Mouse (Mus musculus) embryonic facial prominence, embryonic 14.5 days (tissue): ENCODE results near the gene Sox15. TPM values are rescaled to one million over a fixed set of nuclear protein-coding genes. Genes with fewer than 3 reads are reported as not detected.
"Not testable (repeated sequence)": the region's sequence is repeated elsewhere in the genome, so short reads cannot be mapped to it uniquely, and the experiment has no call there.

Source experiments
- ATAC-seq: fragments of 200-750 bp; cut with Nextera tagmentation; 2 replicates; pipeline ENCODE4 v1.8.0; 2017; ENCODE audit warnings: low read depth, moderate number of reproducible peaks, moderate TSS enrichment
- DNase-seq: peaks from one replicate; pipeline ENCODE4 v3.0.0-alpha.2; 2015; ENCODE audit warnings: low spot score
- H3K27ac ChIP-seq: fragments of 300-500 bp; sonication (generic); replicated peaks from 2 replicates; pipeline ENCODE4 v1.5.1; 2014; ENCODE audit warnings: low read depth, mild to moderate bottlenecking, low read length, moderate library complexity
- H3K27me3 ChIP-seq: fragments of 300-500 bp; sonication (generic); replicated peaks from 2 replicates; pipeline ENCODE4 v1.6.1; 2014; ENCODE audit warnings: low read length; ENCODE audit not compliant: control insufficient read depth, insufficient read depth
- H3K36me3 ChIP-seq: fragments of 300-500 bp; sonication (generic); 2 replicates; pipeline ENCODE4 v1.6.1; 2014; ENCODE audit warnings: low read length, mixed read lengths; ENCODE audit not compliant: control insufficient read depth, insufficient read depth
- H3K4me1 ChIP-seq: fragments of 300-500 bp; sonication (generic); 2 replicates; pipeline ENCODE4 v1.6.1; 2014; ENCODE audit warnings: antibody characterized with exemption, low read length; ENCODE audit not compliant: control insufficient read depth, insufficient read depth
- H3K4me2 ChIP-seq: fragments of 300-500 bp; sonication (generic); 2 replicates; pipeline ENCODE4 v1.6.1; 2014; ENCODE audit warnings: low read depth, mild to moderate bottlenecking, low read length, moderate library complexity, mixed read lengths
- H3K4me3 ChIP-seq: fragments of 300-500 bp; sonication (generic); 2 replicates; pipeline ENCODE4 v1.5.1; 2014; ENCODE audit warnings: low read depth, mild to moderate bottlenecking, low read length
- H3K9ac ChIP-seq: fragments of 300-500 bp; sonication (generic); 2 replicates; pipeline ENCODE4 v1.6.1; 2014; ENCODE audit warnings: low read depth, mild to moderate bottlenecking, low read length, moderate library complexity, mixed read lengths
- H3K9me3 ChIP-seq: fragments of 300-500 bp; sonication (generic); 2 replicates; pipeline ENCODE4 v1.6.1; 2016; ENCODE audit warnings: low read length; ENCODE audit not compliant: control insufficient read depth
- WGBS: fragments of 180-500 bp; shearing (Covaris S2); extraction: QIAGEN DNeasy Blood & Tissue Kit; methylation state at CpG from one replicate; pipeline ENCODE4 v1.1.7; 2014; 5-methylcytosine and 5-hydroxymethylcytosine counted together
- polyA plus RNA-seq: library from polyadenylated mRNA; unstranded; fragments of >200 nt; fragmentation: Nextera tagmentation; extraction: Ambion mirVana; gene quantifications from 2 replicates; pipeline ENCODE4 v1.2.1, GENCODE M21; 2014

The Sox15 gene
- polyA plus RNA-seq, 1 experiment from 2014 or later: 2.9 TPM

DNA sequence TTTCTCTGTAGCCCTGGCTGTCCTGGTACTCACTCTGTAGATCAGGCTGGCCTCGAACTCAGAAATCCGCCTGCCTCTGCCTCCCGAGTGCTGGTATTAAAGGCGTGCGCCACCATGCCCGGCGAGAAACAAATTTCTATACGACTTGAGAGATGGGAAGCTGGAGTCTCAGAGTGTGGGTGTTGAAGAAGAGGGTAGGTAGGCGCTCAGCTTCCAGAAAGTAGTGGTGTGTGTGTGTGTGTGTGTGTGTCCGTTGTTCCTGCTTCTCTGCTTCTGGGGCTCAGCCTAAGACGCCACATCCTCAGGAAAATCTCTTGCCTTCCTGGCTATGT is 40.9 kb upstream of the Sox15 start:
- not testable (repeated sequence) for H3K4me3 ChIP-seq, DNase-seq, H3K9me3 ChIP-seq, ATAC-seq, H3K4me2 ChIP-seq, H3K27ac ChIP-seq, H3K27me3 ChIP-seq, H3K36me3 ChIP-seq, H3K9ac ChIP-seq, H3K4me1 ChIP-seq
- WGBS: 50% methylated on average over 11 of the region's 11 CpGs

DNA sequence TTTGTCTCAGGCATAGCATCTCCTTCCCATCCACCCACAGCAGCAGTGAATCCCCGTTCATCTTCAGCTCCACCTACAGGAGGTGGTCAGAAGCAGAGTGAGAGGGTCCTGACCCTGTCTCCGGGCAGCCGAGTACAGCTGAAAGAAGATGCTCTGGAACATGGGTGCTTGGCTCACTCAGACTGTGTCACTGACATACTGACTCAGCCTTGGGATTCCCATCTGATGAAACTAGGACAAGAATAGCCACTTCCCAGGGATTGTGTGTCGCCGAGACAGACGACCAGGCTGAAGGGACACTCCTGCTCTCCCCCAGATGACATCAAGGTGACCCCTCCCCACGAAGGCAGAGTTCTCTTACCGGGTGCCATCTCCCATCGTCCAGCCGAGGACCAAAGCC is 38.3 kb upstream of the Sox15 start:
- no peaks in the 10 kb centered on the region for H3K27me3 ChIP-seq
- DNase-seq (no peak), ATAC-seq (no peak)
- H3K36me3 ChIP-seq: no peaks in the 10 kb centered on the region
- no peaks in the 10 kb centered on the region for H3K9me3 ChIP-seq
- H3K9ac ChIP-seq: 0 out of 2 replicates have a peak overlapping the region, but pooled peaks have one; percentile 28
- H3K4me1 ChIP-seq: peaks cover 4% of the 10 kb centered on the region; the same call in 1 of the 2 replicates
- 46% methylated on average over 10 of the region's 10 CpGs for WGBS
- no peak overlapping the region for H3K4me2 ChIP-seq
- H3K4me3 ChIP-seq: no peak overlapping the region
- H3K27ac ChIP-seq: no peak overlapping the region

DNA sequence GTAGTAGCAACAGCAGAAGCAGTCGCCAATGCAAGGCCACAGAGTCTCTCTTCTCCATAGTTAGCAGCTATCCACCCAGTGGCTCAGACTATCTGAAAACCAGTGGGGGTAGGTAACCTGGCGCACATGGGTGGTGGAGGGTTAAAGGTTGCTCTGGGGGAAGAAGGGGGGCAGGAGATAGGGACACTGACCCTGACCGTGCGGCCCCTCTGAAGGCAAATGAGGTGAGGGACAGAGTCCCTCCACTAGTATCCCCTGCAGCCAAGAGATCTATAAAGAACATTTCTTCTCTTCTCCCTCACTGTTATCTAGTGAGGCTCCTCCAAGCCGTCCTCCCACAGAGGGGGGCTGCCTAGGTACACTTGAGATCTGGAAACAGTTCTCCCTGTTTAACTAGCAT is 37.3 kb upstream of the Sox15 start, which contains the start of gene Shbg:
Gene Shbg (minus strand): TSS at position 101 of the 400 bp plus-strand sequence.
- Histone ChIP-seq H3K27me3 (no peaks in the 10 kb centered on the region), H3K4me1 (peaks cover 5% of the 10 kb centered on the region), H3K27ac (no peak within 1 kb of the TSS), H3K36me3 (no peaks in the 10 kb centered on the region), H3K9ac (0 out of 2 replicates have a peak within 1 kb of the TSS, but pooled peaks have one; percentile 28), H3K4me3 (no peak within 1 kb of the TSS), H3K4me2 (no peak within 1 kb of the TSS), H3K9me3 (no peaks in the 10 kb centered on the region)
- DNase-seq (no peak), ATAC-seq (no peak)
- WGBS: 61% methylated on average over 4 of the region's 5 CpGs

DNA sequence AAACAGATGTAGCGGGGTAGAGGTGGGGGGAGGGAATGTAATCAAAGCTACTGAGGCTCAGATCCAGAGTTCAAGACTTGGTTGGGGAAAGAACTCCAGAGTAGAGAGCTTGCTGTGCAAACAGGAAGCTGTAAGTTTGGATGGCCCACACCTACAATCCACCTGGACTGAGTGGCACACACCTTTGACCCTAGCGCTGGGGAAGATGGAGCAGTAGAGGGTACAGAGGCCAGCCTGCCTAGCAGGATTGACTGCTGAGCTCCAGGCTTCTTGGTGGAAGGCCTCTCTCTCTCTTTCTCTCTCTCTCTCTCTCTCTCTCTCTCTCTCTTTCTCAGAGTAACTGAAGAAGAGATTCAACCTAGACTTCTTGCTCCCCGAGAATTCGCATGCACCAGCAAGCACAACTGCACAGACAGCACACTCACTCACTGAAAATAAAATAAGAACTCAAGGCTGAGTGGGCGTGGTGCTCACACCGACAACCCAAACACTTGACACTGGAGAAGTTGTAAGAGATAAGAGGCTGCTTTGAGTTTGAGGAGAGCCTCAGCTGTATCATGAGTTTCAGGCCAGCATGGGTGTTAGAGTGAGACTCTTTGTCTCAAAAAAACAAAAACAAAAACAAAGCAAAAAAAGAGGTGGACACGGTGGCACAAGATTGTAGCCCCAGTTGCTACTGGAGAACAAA is 34.6 kb upstream of the Sox15 start:
- ATAC-seq (no peak), DNase-seq (no peak)
- Histone ChIP-seq H3K4me2 (no peak overlapping the region), H3K27me3 (no peaks in the 10 kb centered on the region), H3K9me3 (no peaks in the 10 kb centered on the region), H3K4me1 (peaks cover 3% of the 10 kb centered on the region; the same call in 1 of the 2 replicates), H3K9ac (no peak overlapping the region), H3K36me3 (no peaks in the 10 kb centered on the region; the same call in 1 of the 2 replicates), H3K4me3 (no peak overlapping the region), H3K27ac (no peak overlapping the region)
- 85% methylated on average over 7 of the region's 7 CpGs for WGBS

DNA sequence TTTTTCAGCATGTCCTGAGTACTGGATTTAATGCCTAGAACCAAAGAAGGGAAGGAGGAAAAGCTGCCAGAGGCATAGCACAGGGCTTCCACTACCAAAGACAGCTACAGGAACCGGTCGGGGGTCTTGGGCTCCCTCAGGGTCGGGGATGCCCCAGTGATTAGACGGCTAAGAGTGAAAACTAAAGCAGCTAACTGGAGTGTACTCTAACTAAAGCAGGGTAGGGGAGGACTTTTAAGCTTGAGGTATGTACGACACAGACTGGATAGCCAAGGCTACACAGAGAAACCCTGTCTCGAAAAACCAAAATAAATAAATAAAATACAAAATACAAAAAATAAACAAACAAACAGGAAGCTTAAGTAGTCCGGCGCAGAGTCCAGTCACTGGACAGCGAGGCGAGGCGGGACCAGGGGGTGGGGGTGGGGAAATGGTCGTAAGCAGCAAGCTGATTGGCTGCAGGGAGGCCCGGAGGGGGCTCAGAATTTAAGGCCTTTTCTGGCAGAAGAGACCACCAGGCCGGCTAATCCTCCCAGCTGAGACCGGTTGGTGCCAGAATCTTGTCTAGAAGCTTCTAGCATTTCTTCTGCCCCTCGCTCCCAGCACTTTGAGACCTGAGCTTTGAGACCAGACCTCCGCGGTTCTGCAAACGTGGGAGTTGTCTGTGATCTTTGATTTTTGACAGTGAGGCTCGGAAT is 33.4 kb upstream of the Sox15 start, which contains the start of gene Sat2:
Gene Sat2 (plus strand): TSS at position 454 of the 698 bp plus-strand sequence.
- Histone ChIP-seq H3K4me1 (peaks cover 3% of the 10 kb centered on the region; the same call in 1 of the 2 replicates), H3K9me3 (no peaks in the 10 kb centered on the region), H3K9ac (peak within 1 kb of the TSS; percentile 80), H3K27ac (peak within 1 kb of the TSS; percentile 86), H3K4me2 (peak within 1 kb of the TSS; percentile 88), H3K27me3 (no peaks in the 10 kb centered on the region), H3K36me3 (no peaks in the 10 kb centered on the region; the same call in 1 of the 2 replicates), H3K4me3 (peak within 1 kb of the TSS; percentile 61)
- peak; percentile 87 for ATAC-seq
- peak; percentile 94 for DNase-seq
- under 1% methylated on average over 20 of the region's 20 CpGs for WGBS

DNA sequence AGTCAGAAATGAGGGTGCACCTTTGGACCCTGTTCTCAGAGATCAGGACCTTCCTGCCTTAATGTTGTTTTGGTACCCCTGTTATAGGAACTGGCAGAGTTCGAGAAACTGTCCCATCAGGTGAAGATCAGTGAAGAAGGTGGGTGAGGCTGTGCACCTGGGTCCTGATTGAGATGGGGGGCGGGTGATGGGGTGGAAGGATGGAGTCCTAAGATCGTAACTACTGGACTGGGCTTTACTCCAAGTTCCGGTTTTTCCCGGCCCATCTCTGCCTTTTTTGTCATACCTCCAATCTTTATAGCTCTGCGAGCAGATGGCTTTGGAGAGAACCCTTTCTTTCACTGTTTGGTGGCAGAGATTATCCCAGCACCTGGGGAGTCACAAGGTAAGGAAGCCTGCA is 32.7 kb upstream of the Sox15 start:
- Histone ChIP-seq H3K27ac (peak overlapping the region; percentile 86), H3K4me3 (peak overlapping the region; percentile 61), H3K36me3 (no peaks in the 10 kb centered on the region; the same call in 1 of the 2 replicates), H3K4me1 (peaks cover 3% of the 10 kb centered on the region; the same call in 1 of the 2 replicates), H3K4me2 (peak overlapping the region; percentile 88), H3K9ac (peak overlapping the region; percentile 80), H3K9me3 (no peaks in the 10 kb centered on the region), H3K27me3 (no peaks in the 10 kb centered on the region)
- ATAC-seq: no peak
- no peak for DNase-seq
- WGBS: 18% methylated on average over 6 of the region's 6 CpGs

DNA sequence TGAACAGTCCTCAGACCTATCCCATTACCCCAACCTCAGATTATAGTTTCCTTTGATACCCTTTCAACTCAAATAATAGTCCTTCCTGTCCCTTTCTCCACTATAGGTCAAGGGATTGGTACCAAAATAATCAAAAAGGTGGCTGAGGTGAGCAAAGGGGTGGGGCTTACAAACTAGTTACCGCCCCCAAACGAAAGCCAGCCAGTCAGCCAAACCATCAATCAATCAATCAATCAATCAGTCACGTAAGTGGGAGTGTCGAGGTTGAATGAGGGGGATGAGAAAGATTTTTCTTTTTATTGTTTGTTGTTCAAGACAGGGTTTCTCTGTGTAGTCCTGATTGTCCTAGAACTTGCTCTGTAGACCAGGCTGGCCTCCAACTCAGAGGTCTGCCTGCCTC is 32.1 kb upstream of the Sox15 start:
- H3K4me2 ChIP-seq: peak overlapping the region; percentile 88
- no peak overlapping the region for H3K27ac ChIP-seq
- H3K9me3 ChIP-seq: no peaks in the 10 kb centered on the region
- peak overlapping the region; percentile 80; the same call in 1 of the 2 replicates for H3K9ac ChIP-seq
- no peaks in the 10 kb centered on the region; the same call in 1 of the 2 replicates for H3K36me3 ChIP-seq
- WGBS: 61% methylated on average over 4 of the region's 4 CpGs
- peaks cover 3% of the 10 kb centered on the region; the same call in 1 of the 2 replicates for H3K4me1 ChIP-seq
- DNase-seq: no peak
- ATAC-seq: no peak
- H3K4me3 ChIP-seq: peak overlapping the region; percentile 61; the same call in 1 of the 2 replicates
- no peaks in the 10 kb centered on the region for H3K27me3 ChIP-seq

DNA sequence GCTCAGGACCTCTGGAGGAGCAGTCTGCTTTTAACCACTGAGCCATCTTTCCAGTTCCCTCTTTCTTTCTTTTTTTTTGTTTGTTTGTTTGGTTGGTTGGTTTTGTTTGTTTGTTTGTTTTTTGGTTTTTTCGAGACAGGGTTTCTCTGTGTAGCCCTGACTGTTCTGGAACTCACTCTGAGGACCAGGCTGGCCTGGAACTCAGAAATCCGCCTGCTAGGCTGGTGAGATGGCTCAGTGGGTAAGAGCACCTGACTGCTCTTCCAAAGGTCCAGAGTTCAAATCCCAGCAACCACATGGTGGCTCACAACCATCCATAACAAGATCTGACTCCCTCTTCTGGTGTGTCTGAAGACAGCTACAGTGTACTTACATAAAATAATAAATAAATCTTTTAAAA is 30.8 kb upstream of the Sox15 start:
- H3K4me2 ChIP-seq, H3K36me3 ChIP-seq, H3K27me3 ChIP-seq, H3K4me1 ChIP-seq, ATAC-seq, H3K27ac ChIP-seq, H3K9ac ChIP-seq, DNase-seq, H3K9me3 ChIP-seq, H3K4me3 ChIP-seq: not testable (repeated sequence)
- WGBS: 90% methylated on average over 2 of the region's 2 CpGs
